Mouse (Mus musculus) retina, postnatal 1 day (tissue): ENCODE measurements at regions not wholly inside any gene's neighbourhood (a gene's known extent, or its start where the extent isn't known, plus 50 kb on each side); places are given as distances from the start of the nearest gene placed in this dataset.
"Not testable (repeated sequence)": the region's sequence is repeated elsewhere in the genome, so short reads cannot be mapped to it uniquely, and the experiment has no call there.

Experiments used
- DNase-seq: peaks from one replicate; pipeline ENCODE4 v3.0.0-alpha.2; 2012

- DNase-seq: no peak
Measured at GRCm38 (mm10) chr14:15061966-15062860, 259.0 kb downstream of the Nek10 start.

- no peak for DNase-seq
Measured at GRCm38 (mm10) chr14:15062861-15063418, 259.7 kb downstream of the Nek10 start.

DNA sequence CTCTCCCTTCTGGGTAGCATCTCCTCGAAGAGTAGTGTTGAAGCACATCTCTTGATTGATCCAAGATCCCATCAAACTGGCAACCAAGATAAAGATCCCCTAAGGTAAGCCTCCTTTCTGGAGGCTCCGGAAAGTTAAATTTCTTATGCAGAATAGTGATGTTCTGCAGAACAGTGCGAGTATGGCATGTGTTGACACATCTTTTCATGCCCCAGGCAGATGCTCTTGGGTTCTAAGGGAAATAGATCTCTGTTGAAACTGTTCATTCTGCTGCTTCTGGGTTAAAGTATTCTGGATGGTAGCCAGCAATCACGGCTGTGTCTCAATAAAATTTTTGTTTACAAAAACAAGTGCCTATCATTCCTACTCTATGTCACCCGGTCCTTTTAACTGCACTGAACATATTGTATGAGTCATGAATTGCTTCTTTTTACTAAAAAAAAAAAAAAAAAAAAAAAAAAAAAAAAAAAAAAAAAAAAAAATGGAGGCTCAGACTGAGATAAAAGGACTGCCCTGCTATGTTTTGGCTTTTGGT lies 261.8 kb downstream of the Nek10 start:
- no peak for DNase-seq

DNA sequence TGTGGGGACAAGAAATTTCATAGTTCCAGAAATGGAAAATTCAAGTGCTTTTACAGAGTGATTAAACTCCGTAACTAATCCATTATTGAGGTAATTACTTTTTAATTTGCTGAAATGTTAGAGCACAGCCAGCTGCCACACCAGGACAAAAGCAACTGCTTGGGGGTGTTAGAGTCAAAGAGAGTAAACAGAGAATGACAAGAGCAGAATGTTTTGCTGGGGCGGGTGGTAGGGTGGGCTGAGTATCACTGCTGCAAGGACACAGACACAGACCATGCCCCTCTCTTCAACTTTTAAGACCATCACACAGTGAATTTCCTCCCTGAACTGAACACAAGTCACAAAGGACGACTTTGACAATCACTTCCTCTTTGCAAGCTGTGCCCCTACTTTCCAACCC lies 272.7 kb downstream of the Nek10 start:
- peak; percentile 3 for DNase-seq

GRCm38 (mm10) chr14:15082889-15083288 lies 279.7 kb downstream of the Nek10 start:
- no peak for DNase-seq

GRCm38 (mm10) chr14:15083812-15084211 lies 280.6 kb downstream of the Nek10 start:
- DNase-seq: no peak

DNA sequence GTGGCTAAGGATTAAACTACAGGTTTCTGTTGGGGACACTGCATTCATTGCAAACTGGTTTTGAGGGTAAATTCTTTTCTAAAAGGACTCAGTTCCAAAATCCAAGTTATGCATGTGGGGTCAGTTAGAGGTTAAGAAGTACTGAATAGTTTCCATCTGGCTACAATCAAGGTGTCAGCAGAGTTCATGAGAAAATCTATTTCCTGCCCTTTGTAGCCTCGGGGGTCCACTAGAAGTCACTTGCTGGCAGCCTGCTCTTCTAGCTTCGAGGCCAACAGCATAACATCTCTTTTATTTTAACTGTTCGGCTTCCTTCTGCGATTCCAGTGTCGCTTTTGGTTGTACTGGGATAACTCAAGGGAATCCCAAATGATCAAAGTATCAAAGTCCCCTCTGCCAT lies 283.8 kb downstream of the Nek10 start:
- no peak for DNase-seq

- no peak for DNase-seq
Measured at GRCm38 (mm10) chr14:15096865-15097264, 293.6 kb downstream of the Nek10 start.

DNA sequence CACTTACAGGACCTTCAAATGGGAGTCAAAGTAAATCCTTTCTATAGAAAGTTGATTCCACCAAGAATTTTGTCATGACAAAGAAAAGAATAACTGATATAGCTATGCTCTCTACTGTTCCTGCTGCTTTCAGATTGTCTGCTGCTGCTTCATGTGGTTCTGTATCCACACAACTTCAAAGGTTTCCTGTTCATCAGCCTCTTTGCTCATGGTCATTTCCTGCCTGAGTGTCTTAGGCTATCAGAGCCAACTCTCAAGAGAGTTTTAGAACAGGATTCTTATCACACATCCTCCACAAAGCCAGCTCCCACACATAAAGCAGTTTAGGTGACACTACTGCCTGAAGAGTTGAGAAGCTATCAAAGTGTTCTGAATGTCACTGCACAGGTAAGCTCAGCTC lies 296.7 kb downstream of the Nek10 start:
- DNase-seq: no peak

DNA sequence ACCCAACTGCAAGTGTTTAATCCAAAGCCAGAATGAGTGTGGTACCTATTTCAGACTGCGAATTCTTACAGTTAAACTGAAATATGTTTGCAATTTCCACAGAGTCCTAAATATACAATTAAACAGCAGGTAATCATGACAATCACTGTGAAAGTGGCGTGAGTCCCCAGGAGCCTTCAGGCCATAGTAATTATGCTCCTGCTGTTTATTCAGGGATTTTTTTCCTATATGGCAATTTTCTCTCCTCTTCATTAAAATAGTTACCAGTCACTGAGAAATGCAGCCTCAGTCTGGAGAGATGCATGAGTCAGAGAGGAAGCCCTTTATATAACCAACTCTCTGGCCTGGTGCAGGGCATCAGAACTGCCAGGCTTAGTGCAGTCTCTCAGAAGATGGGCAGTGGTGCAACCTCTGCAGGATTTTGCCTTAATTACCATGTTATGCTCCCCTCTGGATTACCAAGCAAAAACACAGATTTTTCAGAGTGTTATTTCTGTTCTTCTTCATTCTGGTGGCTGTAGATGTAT lies 304.6 kb downstream of the Nek10 start:
- DNase-seq: no peak

DNA sequence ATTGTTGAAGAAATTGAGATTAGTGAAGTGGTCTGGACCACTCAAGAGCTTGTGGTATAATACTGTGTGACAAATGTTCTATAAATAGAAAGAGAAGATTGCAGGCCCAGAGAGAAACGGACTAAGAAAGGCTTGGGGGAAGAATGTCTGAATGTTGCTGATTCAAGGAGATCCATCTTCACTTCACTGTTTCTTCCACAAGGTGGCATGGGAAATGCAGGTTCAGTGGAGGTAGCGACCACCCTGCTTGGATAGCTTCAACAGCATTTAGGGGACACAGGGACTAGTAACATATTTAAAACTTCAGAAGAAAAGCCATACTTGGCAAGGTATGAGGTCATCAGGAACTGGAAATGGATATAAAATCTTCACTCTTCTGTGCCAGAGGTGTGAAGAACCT lies 316.5 kb downstream of the Nek10 start:
- DNase-seq: no peak

GRCm38 (mm10) chr14:15128157-15128556 lies 310.6 kb downstream of the Lrrc3b start:
- DNase-seq: no peak

- DNase-seq: not testable (repeated sequence)
Measured at GRCm38 (mm10) chr14:15140871-15141270, 297.9 kb downstream of the Lrrc3b start.

DNA sequence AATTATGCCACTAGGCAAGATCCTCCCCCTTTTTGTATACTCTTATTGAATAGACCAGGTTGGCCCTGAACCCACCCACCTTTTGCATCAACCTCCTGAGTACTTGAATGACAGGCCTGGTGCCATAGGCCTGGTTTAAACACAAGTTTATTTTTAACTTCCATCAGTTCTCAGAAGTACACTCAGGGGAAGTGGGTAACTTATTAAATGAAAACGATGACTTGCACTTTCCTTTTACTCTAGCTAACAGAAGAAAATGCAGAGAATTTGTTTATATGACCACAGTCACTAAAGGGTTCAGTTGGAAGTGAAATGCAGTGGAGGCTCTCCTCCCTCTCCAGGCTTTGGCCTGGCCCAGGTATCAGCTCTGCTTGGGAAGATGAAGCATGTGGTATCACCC lies 295.9 kb downstream of the Lrrc3b start:
- no peak for DNase-seq

DNA sequence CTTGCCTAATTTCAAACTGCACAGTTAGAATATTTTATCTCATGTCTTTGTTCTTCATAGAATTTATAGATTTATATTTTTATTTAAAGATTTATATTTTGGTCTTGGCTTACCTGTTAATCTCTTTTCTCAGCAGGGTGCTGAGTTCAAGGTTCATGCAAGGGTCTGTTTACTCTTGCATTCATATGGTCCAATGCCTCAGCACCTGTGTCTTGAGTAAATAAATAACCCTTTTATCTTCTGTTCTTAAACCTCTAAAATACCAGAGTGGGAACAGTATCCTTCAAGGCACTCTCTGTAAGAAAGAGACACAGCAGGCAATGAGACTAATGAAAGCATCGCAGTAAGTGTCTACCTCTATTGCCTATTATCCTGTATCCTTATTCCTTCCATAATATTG lies 290.3 kb downstream of the Lrrc3b start:
- DNase-seq: no peak
